In genomic region chr11:70681170-70681569, GRCm38 (mm10) we compare ENCODE assay signal across 17 mouse cellular contexts. TPM values are rescaled to one million over a fixed set of nuclear protein-coding genes. Genes with fewer than 3 reads are reported as not detected.
A peak's percentile ranks its signal among the peaks of the same experiment; 100 is the strongest.
DNase-seq lines count a peak whose midpoint lies in the region; ATAC-seq lines count a peak whose summit lies in the region.
"Had no signal": no experiment of that assay in that cellular context is flagged by ENCODE, and none has a peak within 500 bp of the region (broad histone marks: within the 10 kb centered on the region; RNA-seq: fewer than 3 reads in every experiment).

No protein-coding gene starts in this region.

- 55% methylated on average over 12 of the region's 12 CpGs for WGBS in hindbrain, embryonic 10.5 days
- WGBS in hindbrain, embryonic 11.5 days, result 67% methylated on average over 12 of the region's 12 CpGs
- 67% methylated on average over 12 of the region's 12 CpGs for WGBS in midbrain, embryonic 13.5 days
- 69% methylated on average over 12 of the region's 12 CpGs for WGBS in midbrain, embryonic 11.5 days
- WGBS in embryonic facial prominence, embryonic 12.5 days, result 61% methylated on average over 12 of the region's 12 CpGs

- H3K27ac ChIP-seq in hindbrain, embryonic 10.5 days, result peak overlapping the region; percentile 81
- H3K27ac ChIP-seq in hindbrain, embryonic 11.5 days (ENCODE audit: low read depth, low read length), result no peak overlapping the region
- H3K27ac ChIP-seq in midbrain, embryonic 13.5 days, result peak overlapping the region; percentile 79
- no peak overlapping the region for H3K27ac ChIP-seq in midbrain, embryonic 11.5 days (ENCODE audit: low read depth, low read length)
- H3K27ac ChIP-seq in embryonic facial prominence, embryonic 12.5 days, result no peak overlapping the region
- H3K27ac ChIP-seq: heart, embryonic 15.5 days; neural tube, embryonic 12.5 days had no signal

- intact Hi-C loops in gastrocnemius, postnatal 14 days (cut with DNase I; ENCODE audit: low total_unique reads), result loop anchor here (5.0 kb wide), 1 partner anchor 76 kb away; no protein-coding TSS in a partner anchor

- no peak overlapping the region for H3K4me2 ChIP-seq in hindbrain, embryonic 11.5 days (replicated peaks; ENCODE audit: low read depth, low read length)
- no peak overlapping the region for H3K4me2 ChIP-seq in midbrain, embryonic 13.5 days (replicated peaks)
- H3K4me2 ChIP-seq in midbrain, embryonic 11.5 days, result no peak overlapping the region; the same call in 1 of the 2 replicates
- no peak overlapping the region for H3K4me2 ChIP-seq in embryonic facial prominence, embryonic 12.5 days (replicated peaks)

- no peaks in the 10 kb centered on the region for H3K27me3 ChIP-seq in hindbrain, embryonic 10.5 days (ENCODE audit: insufficient read depth, poor library complexity, severe bottlenecking)
- no peaks in the 10 kb centered on the region for H3K27me3 ChIP-seq in hindbrain, embryonic 11.5 days (ENCODE audit: control insufficient read depth, insufficient read depth, low read length)
- no peaks in the 10 kb centered on the region for H3K27me3 ChIP-seq in midbrain, embryonic 13.5 days
- no peaks in the 10 kb centered on the region for H3K27me3 ChIP-seq in midbrain, embryonic 11.5 days (ENCODE audit: control insufficient read depth, insufficient read depth, low read length)
- no peaks in the 10 kb centered on the region for H3K27me3 ChIP-seq in embryonic facial prominence, embryonic 12.5 days
- H3K27me3 ChIP-seq: heart, embryonic 15.5 days; neural tube, embryonic 12.5 days had no signal

- H3K36me3 ChIP-seq in hindbrain, embryonic 10.5 days, result peaks cover 69% of the 10 kb centered on the region
- no peaks in the 10 kb centered on the region for H3K36me3 ChIP-seq in hindbrain, embryonic 11.5 days (ENCODE audit: control insufficient read depth, insufficient read depth, low read length)
- H3K36me3 ChIP-seq in midbrain, embryonic 13.5 days, result peaks cover 68% of the 10 kb centered on the region
- H3K36me3 ChIP-seq in midbrain, embryonic 11.5 days (ENCODE audit: control insufficient read depth, insufficient read depth, low read length), result peaks cover 2% of the 10 kb centered on the region; the same call in 1 of the 2 replicates
- peaks cover 47% of the 10 kb centered on the region for H3K36me3 ChIP-seq in embryonic facial prominence, embryonic 12.5 days

- H3K4me1 ChIP-seq in hindbrain, embryonic 10.5 days (replicated peaks), result peaks cover 36% of the 10 kb centered on the region
- peaks cover 3% of the 10 kb centered on the region; the same call in 1 of the 2 replicates for H3K4me1 ChIP-seq in hindbrain, embryonic 11.5 days (replicated peaks; ENCODE audit: control insufficient read depth, insufficient read depth, low read length)
- peaks cover 26% of the 10 kb centered on the region for H3K4me1 ChIP-seq in midbrain, embryonic 13.5 days (replicated peaks)
- H3K4me1 ChIP-seq in midbrain, embryonic 11.5 days (ENCODE audit: control insufficient read depth, insufficient read depth, low read length), result peaks cover 9% of the 10 kb centered on the region
- peaks cover 5% of the 10 kb centered on the region for H3K4me1 ChIP-seq in embryonic facial prominence, embryonic 12.5 days

- DNase-seq in hindbrain, embryonic 10.5 days (ENCODE audit: low spot score), result no peak
- DNase-seq in hindbrain, embryonic 11.5 days (ENCODE audit: low spot score), result no peak
- DNase-seq in midbrain, embryonic 11.5 days (ENCODE audit: low spot score, missing footprints), result no peak
- no peak for DNase-seq in gastrocnemius, postnatal 14 days
- DNase-seq in kidney, adult 18-20 months, result no peak
- DNase-seq: cerebellum, adult 9-11 months; heart, adult 18-20 months; kidney, adult 11 months; liver; right cerebral cortex, adult 18-20 months had no signal

- 0 out of 2 replicates have a peak overlapping the region, but pooled peaks have one; percentile 0 for H3K4me3 ChIP-seq in hindbrain, embryonic 10.5 days
- no peak overlapping the region for H3K4me3 ChIP-seq in hindbrain, embryonic 11.5 days (ENCODE audit: low read depth, low read length)
- no peak overlapping the region for H3K4me3 ChIP-seq in midbrain, embryonic 13.5 days (replicated peaks)
- H3K4me3 ChIP-seq in midbrain, embryonic 11.5 days (ENCODE audit: low read depth, low read length), result no peak overlapping the region
- no peak overlapping the region for H3K4me3 ChIP-seq in embryonic facial prominence, embryonic 12.5 days
- H3K4me3 ChIP-seq: heart, embryonic 15.5 days; neural tube, embryonic 12.5 days had no signal

- H3K9me3 ChIP-seq in hindbrain, embryonic 10.5 days, result no peaks in the 10 kb centered on the region
- H3K9me3 ChIP-seq in hindbrain, embryonic 11.5 days (ENCODE audit: control insufficient read depth, low read length), result no peaks in the 10 kb centered on the region
- no peaks in the 10 kb centered on the region for H3K9me3 ChIP-seq in midbrain, embryonic 13.5 days
- H3K9me3 ChIP-seq in midbrain, embryonic 11.5 days (ENCODE audit: control insufficient read depth, low read length), result no peaks in the 10 kb centered on the region
- no peaks in the 10 kb centered on the region for H3K9me3 ChIP-seq in embryonic facial prominence, embryonic 12.5 days
- H3K9me3 ChIP-seq: heart, embryonic 15.5 days; neural tube, embryonic 12.5 days had no signal

- no peak overlapping the region for H3K9ac ChIP-seq in hindbrain, embryonic 11.5 days (ENCODE audit: low read depth, low read length)
- peak overlapping the region; percentile 46; the same call in 1 of the 2 replicates for H3K9ac ChIP-seq in midbrain, embryonic 13.5 days (replicated peaks)
- no peak overlapping the region for H3K9ac ChIP-seq in midbrain, embryonic 11.5 days (ENCODE audit: low read length)
- H3K9ac ChIP-seq in embryonic facial prominence, embryonic 12.5 days, result peak overlapping the region; percentile 27; the same call in 1 of the 2 replicates
- H3K9ac ChIP-seq: heart, embryonic 15.5 days had no signal

- no peak; the same call in 1 of the 2 replicates for ATAC-seq in hindbrain, embryonic 11.5 days (ENCODE audit: low FRiP score)
- ATAC-seq in midbrain, embryonic 13.5 days, result 0 out of 2 replicates have a peak, but pooled peaks have one; percentile 12
- no peak for ATAC-seq in midbrain, embryonic 11.5 days (ENCODE audit: low FRiP score)
- no peak for ATAC-seq in embryonic facial prominence, embryonic 12.5 days (ENCODE audit: insufficient number of reproducible peaks, insufficient read depth, low FRiP score, low TSS enrichment)
- ATAC-seq: activated CD4-positive, CD25-positive, alpha-beta regulatory T cell, adult 4 months had no signal

RNA-seq across cellular contexts. Expression of gene Camta2, which starts 6.7 kb away (rescaled TPM):
- polyA plus RNA-seq in hindbrain, embryonic 10.5 days (2016; fragmentation: Nextera tagmentation; extraction: Ambion mirVana), result 10.8 and 11.8 TPM in 2 replicates
- 8.2 and 9.2 TPM in 2 replicates for polyA plus RNA-seq in hindbrain, embryonic 11.5 days (2014; fragmentation: Nextera tagmentation; extraction: Ambion mirVana)
- polyA plus RNA-seq in midbrain, embryonic 13.5 days (2015; fragmentation: Nextera tagmentation; extraction: Ambion mirVana), result 15.3 and 16.4 TPM in 2 replicates
- 6.6 and 6.7 TPM in 2 replicates for polyA plus RNA-seq in midbrain, embryonic 11.5 days (2014; fragmentation: Nextera tagmentation; extraction: Ambion mirVana)
- 12.0 and 12.3 TPM in 2 replicates for polyA plus RNA-seq in embryonic facial prominence, embryonic 12.5 days (2016; fragmentation: Nextera tagmentation; extraction: Ambion mirVana)
- total RNA-seq in gastrocnemius, postnatal 14 days (2021), result 10 to 100 TPM; 21.2 to 25.5 TPM

RNA-seq across cellular contexts. Expression of gene Spag7, which starts 12.0 kb away (rescaled TPM):
- polyA plus RNA-seq in hindbrain, embryonic 10.5 days (2016; fragmentation: Nextera tagmentation; extraction: Ambion mirVana), result 185 and 191 TPM in 2 replicates
- polyA plus RNA-seq in hindbrain, embryonic 11.5 days (2014; fragmentation: Nextera tagmentation; extraction: Ambion mirVana), result 151 and 176 TPM in 2 replicates
- 180 and 181 TPM in 2 replicates for polyA plus RNA-seq in midbrain, embryonic 13.5 days (2015; fragmentation: Nextera tagmentation; extraction: Ambion mirVana)
- polyA plus RNA-seq in midbrain, embryonic 11.5 days (2014; fragmentation: Nextera tagmentation; extraction: Ambion mirVana), result 138 and 139 TPM in 2 replicates
- polyA plus RNA-seq in embryonic facial prominence, embryonic 12.5 days (2016; fragmentation: Nextera tagmentation; extraction: Ambion mirVana), result 143 and 149 TPM in 2 replicates
- total RNA-seq in gastrocnemius, postnatal 14 days (2021), result 100 to 1,000 TPM; 117 to 122 TPM

RNA-seq across cellular contexts. Expression of gene Inca1, which starts 18.8 kb away (rescaled TPM):
- polyA plus RNA-seq in hindbrain, embryonic 10.5 days (2016; fragmentation: Nextera tagmentation; extraction: Ambion mirVana), result 0.90 and 1.1 TPM in 2 replicates
- 0.63 and 1.9 TPM in 2 replicates for polyA plus RNA-seq in hindbrain, embryonic 11.5 days (2014; fragmentation: Nextera tagmentation; extraction: Ambion mirVana)
- 0.94 and 1.8 TPM in 2 replicates for polyA plus RNA-seq in midbrain, embryonic 13.5 days (2015; fragmentation: Nextera tagmentation; extraction: Ambion mirVana)
- 1.3 TPM in 2 replicates for polyA plus RNA-seq in midbrain, embryonic 11.5 days (2014; fragmentation: Nextera tagmentation; extraction: Ambion mirVana)
- polyA plus RNA-seq in embryonic facial prominence, embryonic 12.5 days (2016; fragmentation: Nextera tagmentation; extraction: Ambion mirVana), result 1.1 and 1.6 TPM in 2 replicates
- total RNA-seq in gastrocnemius, postnatal 14 days (2021), result 1 to 10 TPM; 2.5 to 3.3 TPM
- total RNA-seq: hematopoietic stem cell, adult 5-6 weeks; monocyte, adult 5-6 weeks had no signal

RNA-seq across cellular contexts. Expression of gene Kif1c, which starts 19.2 kb away (rescaled TPM):
- polyA plus RNA-seq in hindbrain, embryonic 10.5 days (2016; fragmentation: Nextera tagmentation; extraction: Ambion mirVana), result 1.7 and 2.1 TPM in 2 replicates
- polyA plus RNA-seq in hindbrain, embryonic 11.5 days (2014; fragmentation: Nextera tagmentation; extraction: Ambion mirVana), result 5.9 and 6.0 TPM in 2 replicates
- polyA plus RNA-seq in midbrain, embryonic 13.5 days (2015; fragmentation: Nextera tagmentation; extraction: Ambion mirVana), result 1.4 and 2.1 TPM in 2 replicates
- 6.1 and 7.1 TPM in 2 replicates for polyA plus RNA-seq in midbrain, embryonic 11.5 days (2014; fragmentation: Nextera tagmentation; extraction: Ambion mirVana)
- 2.8 and 3.0 TPM in 2 replicates for polyA plus RNA-seq in embryonic facial prominence, embryonic 12.5 days (2016; fragmentation: Nextera tagmentation; extraction: Ambion mirVana)
- 100 to 1,000 TPM; 216 to 226 TPM for total RNA-seq in gastrocnemius, postnatal 14 days (2021)

RNA-seq across cellular contexts. Expression of gene Eno3, which starts 24.2 kb away (rescaled TPM):
- polyA plus RNA-seq in hindbrain, embryonic 10.5 days (2016; fragmentation: Nextera tagmentation; extraction: Ambion mirVana), result 39.3 and 53.3 TPM in 2 replicates
- polyA plus RNA-seq in hindbrain, embryonic 11.5 days (2014; fragmentation: Nextera tagmentation; extraction: Ambion mirVana), result 23.2 and 26.2 TPM in 2 replicates
- 8.0 and 9.5 TPM in 2 replicates for polyA plus RNA-seq in midbrain, embryonic 13.5 days (2015; fragmentation: Nextera tagmentation; extraction: Ambion mirVana)
- polyA plus RNA-seq in midbrain, embryonic 11.5 days (2014; fragmentation: Nextera tagmentation; extraction: Ambion mirVana), result 13.8 and 14.3 TPM in 2 replicates
- polyA plus RNA-seq in embryonic facial prominence, embryonic 12.5 days (2016; fragmentation: Nextera tagmentation; extraction: Ambion mirVana), result 20.1 and 27.9 TPM in 2 replicates
- 1,000 to 10,000 TPM; 6,763 to 7,262 TPM for total RNA-seq in gastrocnemius, postnatal 14 days (2021)

Comparison
In these comparisons a context has a peak if more than half of its experiments do, and no peak if none do; other contexts are left out.
1. H3K27ac ChIP-seq: peak in hindbrain, embryonic 10.5 days (single experiment) and midbrain, embryonic 13.5 days (single experiment); none in hindbrain, embryonic 11.5 days (single experiment), midbrain, embryonic 11.5 days (single experiment) and embryonic facial prominence, embryonic 12.5 days (single experiment).
2. H3K9ac ChIP-seq: peak in midbrain, embryonic 13.5 days (single experiment) and embryonic facial prominence, embryonic 12.5 days (single experiment); none in hindbrain, embryonic 11.5 days (single experiment) and midbrain, embryonic 11.5 days (single experiment).